8 mouse cellular contexts compared by ENCODE assay signal in genomic region chr11:32105750-32106646, GRCm38 (mm10).
DNase-seq lines count a peak whose midpoint lies in the region; ATAC-seq lines count a peak whose summit lies in the region.

No protein-coding gene starts in this region.

- no peak overlapping the region for H3K9ac ChIP-seq in heart, embryonic 15.5 days
- no peak overlapping the region for H3K9ac ChIP-seq in embryonic facial prominence, embryonic 11.5 days (replicated peaks; ENCODE audit: low read length)

- ATAC-seq in heart, embryonic 15.5 days (replicated peaks; ENCODE audit: insufficient number of reproducible peaks, insufficient read depth, low FRiP score, low read depth) = 0 out of 2 replicates have a peak, but pooled peaks have one; percentile 53
- no peak for ATAC-seq in embryonic facial prominence, embryonic 11.5 days (replicated peaks; ENCODE audit: insufficient number of reproducible peaks, low FRiP score, low TSS enrichment, low read depth)
- ATAC-seq in inflammation-experienced regulatory T-cells, adult 6 months = peak; percentile 41

- no peaks in the 10 kb centered on the region for H3K36me3 ChIP-seq in heart, embryonic 15.5 days
- no peaks in the 10 kb centered on the region for H3K36me3 ChIP-seq in embryonic facial prominence, embryonic 11.5 days (replicated peaks; ENCODE audit: control insufficient read depth, insufficient read depth, low read depth, low read length)

- no peaks in the 10 kb centered on the region for H3K27me3 ChIP-seq in heart, embryonic 15.5 days
- no peaks in the 10 kb centered on the region for H3K27me3 ChIP-seq in embryonic facial prominence, embryonic 11.5 days (ENCODE audit: control insufficient read depth, insufficient read depth, low read length)

- H3K4me2 ChIP-seq in heart, embryonic 15.5 days = no peak overlapping the region
- no peak overlapping the region for H3K4me2 ChIP-seq in embryonic facial prominence, embryonic 11.5 days (ENCODE audit: low read depth, low read length)

- H3K4me1 ChIP-seq in heart, embryonic 15.5 days (replicated peaks) = peaks cover 4% of the 10 kb centered on the region; the same call in 1 of the 2 replicates
- H3K4me1 ChIP-seq in embryonic facial prominence, embryonic 11.5 days (ENCODE audit: control insufficient read depth, insufficient read depth, low read length) = no peaks in the 10 kb centered on the region; the same call in 1 of the 2 replicates

- intact Hi-C loops in heart, postnatal 25 days (cut with DNase I) = no loop called here

- no peak overlapping the region for H3K4me3 ChIP-seq in heart, embryonic 15.5 days
- H3K4me3 ChIP-seq in embryonic facial prominence, embryonic 11.5 days (ENCODE audit: low read depth, low read length) = no peak overlapping the region

- no peak overlapping the region for H3K27ac ChIP-seq in heart, embryonic 15.5 days
- H3K27ac ChIP-seq in embryonic facial prominence, embryonic 11.5 days (replicated peaks; ENCODE audit: low read depth, low read length) = no peak overlapping the region

- no peaks in the 10 kb centered on the region for H3K9me3 ChIP-seq in heart, embryonic 15.5 days (replicated peaks)
- no peaks in the 10 kb centered on the region for H3K9me3 ChIP-seq in embryonic facial prominence, embryonic 11.5 days (replicated peaks; ENCODE audit: control insufficient read depth, low read length)

- no peak for DNase-seq in heart, postnatal 25 days (ENCODE audit: low spot score)
- DNase-seq in embryonic facial prominence, embryonic 11.5 days (ENCODE audit: low spot score) = peak; percentile 13
- DNase-seq in retina, embryonic 14.5 days (ENCODE audit: low spot score) = peak; percentile 52
- DNase-seq in layer of hippocampus, postnatal 14 days (ENCODE audit: low spot score in 2 of 2) = no peak
- DNase-seq in frontal cortex, adult 2 months (ENCODE audit: extremely low spot score in 1 of 2, low spot score in 1 of 2) = no peak
- DNase-seq in cerebellum, adult 9-10 months = no peak

- 42% methylated on average over 10 of the region's 10 CpGs for WGBS in heart, embryonic 15.5 days
- WGBS in embryonic facial prominence, embryonic 11.5 days = 32% methylated on average over 10 of the region's 10 CpGs

Comparison
In these comparisons a context has a peak if more than half of its experiments do, and no peak if none do; other contexts are left out.
1. DNase-seq: peak in embryonic facial prominence, embryonic 11.5 days (single experiment) and retina, embryonic 14.5 days (single experiment); none in heart, postnatal 25 days (single experiment), layer of hippocampus, postnatal 14 days (0 of 2), frontal cortex, adult 2 months (0 of 2) and cerebellum, adult 9-10 months (single experiment).